Mouse (Mus musculus): ENCODE measurements around the gene Cacna1d.

- no peak for TF ChIP-seq CTCF (IDR thresholded peaks at IDR 0.05; ENCODE audit: extremely low read depth, insufficient read depth, insufficient read length, insufficient replicate concordance)
- TF ChIP-seq POLR2A (IDR thresholded peaks at IDR 0.05; ENCODE audit: low read depth, low read length) = no peak
Measured at GRCm38 (mm10) chr14:30045704-30046220, 445.5 kb downstream of the Cacna1d start.
